Mouse (Mus musculus): Measurements from ENCODE around the gene Gm5294. TPM values are rescaled to one million over a fixed set of nuclear protein-coding genes. Genes with fewer than 3 reads are reported as not detected.

The Gm5294 gene
- total RNA-seq (2015) (not detected in 2 replicates), total RNA-seq (2017) (not detected in 2 replicates)

GRCm38 (mm10) chr5:138819780-138820179 is at the start of gene Gm5294:
Gene Gm5294, plus strand, starts transcription at chr5:138820080.
- ATAC-seq (replicated peaks; ENCODE audit: poor library complexity), result no peak

DNA sequence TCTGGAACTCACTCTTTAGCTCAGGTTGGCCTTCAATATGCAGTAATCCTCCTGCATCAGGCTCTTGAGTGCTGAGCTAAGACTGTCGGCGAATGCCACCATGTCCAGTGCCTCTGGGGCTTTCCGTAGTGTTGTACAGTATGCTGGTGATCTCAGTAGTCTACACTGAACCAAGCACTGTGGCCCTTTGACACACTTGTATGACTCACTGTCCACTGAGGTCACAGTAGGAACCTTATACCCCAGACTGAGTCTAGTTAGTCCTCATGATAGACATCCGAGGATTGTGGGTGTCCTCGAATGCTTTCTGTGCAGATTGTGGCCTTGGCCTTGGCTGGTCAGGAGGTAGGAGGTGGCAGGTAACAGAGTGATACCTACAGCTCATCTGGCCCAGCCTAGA is 44.8 kb upstream of the Gm5294 start:
- no peak for ATAC-seq (replicated peaks; ENCODE audit: poor library complexity)

GRCm38 (mm10) chr5:138776346-138776745 is 43.5 kb upstream of the Gm5294 start:
- ATAC-seq (replicated peaks; ENCODE audit: poor library complexity), result peak; percentile 38

- 0 out of 2 replicates have a peak, but pooled peaks have one; percentile 14 for ATAC-seq (replicated peaks; ENCODE audit: poor library complexity)
Measured at GRCm38 (mm10) chr5:138778731-138779463, 41.0 kb upstream of the Gm5294 start.

GRCm38 (mm10) chr5:138779655-138780054 is 40.2 kb upstream of the Gm5294 start:
- peak; percentile 56 for ATAC-seq (replicated peaks; ENCODE audit: poor library complexity)

DNA sequence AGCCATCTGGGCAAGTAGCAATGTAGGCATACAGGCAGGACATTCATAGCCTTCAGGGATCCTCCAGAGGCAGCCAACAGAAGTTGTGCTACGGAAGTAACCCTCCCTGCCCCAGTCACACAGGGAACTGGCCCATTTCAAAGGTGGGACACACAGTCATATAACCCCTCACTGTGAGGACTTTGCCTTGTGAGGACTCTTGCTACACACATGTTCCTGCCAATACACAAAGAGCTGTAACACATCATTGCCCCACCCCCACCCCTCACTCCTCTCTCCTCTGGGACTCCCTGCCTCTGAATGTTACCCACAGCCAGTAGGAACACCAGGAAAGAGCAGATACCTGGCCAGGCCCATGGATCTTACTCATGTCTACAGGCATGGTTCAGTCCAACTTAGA is 37.2 kb upstream of the Gm5294 start:
- no peak for ATAC-seq (replicated peaks; ENCODE audit: poor library complexity)

DNA sequence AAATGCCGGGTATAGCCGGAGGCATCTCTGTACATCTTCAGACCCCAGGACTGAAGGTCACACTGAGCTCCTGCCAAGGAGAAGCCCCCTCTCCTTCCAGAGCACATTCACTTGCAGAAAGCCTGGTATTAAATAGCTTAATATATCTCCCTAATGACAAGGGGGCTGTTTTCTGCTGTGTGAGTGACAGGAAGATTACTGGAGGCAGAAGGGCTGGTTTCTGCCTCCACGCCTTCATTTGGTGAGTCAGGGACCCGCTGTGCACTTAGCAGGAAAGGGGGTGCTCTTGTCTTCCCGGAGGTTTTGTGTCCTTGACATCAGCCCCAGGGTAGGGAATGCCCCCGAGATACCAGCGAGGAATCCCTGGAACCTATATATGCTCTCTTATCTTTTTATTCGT is 36.7 kb upstream of the Gm5294 start:
- no peak for ATAC-seq (replicated peaks; ENCODE audit: poor library complexity)

DNA sequence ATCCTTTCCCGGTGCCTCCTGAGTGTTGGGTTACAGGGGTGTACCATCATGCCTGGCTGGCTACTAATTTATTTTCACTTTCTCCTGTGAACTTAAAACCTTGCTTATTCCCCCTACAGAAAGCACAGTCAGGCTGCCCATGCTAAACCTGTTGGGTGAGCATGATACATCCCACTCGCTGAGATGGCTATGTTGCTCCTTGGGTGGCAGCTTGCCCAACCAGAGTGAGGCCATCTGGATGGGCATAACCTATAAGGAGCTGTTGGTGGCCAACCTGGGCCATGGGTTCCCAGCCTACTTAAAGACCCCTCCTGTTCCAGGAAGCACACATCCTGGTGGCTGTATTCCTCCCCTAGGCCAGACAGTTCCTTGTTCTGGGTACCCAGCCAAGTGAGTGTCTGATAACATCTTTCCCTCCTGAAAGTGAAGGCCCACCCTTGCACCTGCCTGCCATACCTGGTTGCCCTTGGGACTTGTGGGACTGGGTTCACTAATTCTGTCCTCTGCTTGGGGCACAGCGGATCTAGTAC is 33.8 kb upstream of the Gm5294 start:
- ATAC-seq (replicated peaks; ENCODE audit: poor library complexity), result no peak

- no peak for ATAC-seq (replicated peaks; ENCODE audit: poor library complexity)
Measured at GRCm38 (mm10) chr5:138787648-138788047, 32.2 kb upstream of the Gm5294 start.

- ATAC-seq (replicated peaks; ENCODE audit: poor library complexity), result no peak
Measured at GRCm38 (mm10) chr5:138788481-138789211, 31.2 kb upstream of the Gm5294 start.

DNA sequence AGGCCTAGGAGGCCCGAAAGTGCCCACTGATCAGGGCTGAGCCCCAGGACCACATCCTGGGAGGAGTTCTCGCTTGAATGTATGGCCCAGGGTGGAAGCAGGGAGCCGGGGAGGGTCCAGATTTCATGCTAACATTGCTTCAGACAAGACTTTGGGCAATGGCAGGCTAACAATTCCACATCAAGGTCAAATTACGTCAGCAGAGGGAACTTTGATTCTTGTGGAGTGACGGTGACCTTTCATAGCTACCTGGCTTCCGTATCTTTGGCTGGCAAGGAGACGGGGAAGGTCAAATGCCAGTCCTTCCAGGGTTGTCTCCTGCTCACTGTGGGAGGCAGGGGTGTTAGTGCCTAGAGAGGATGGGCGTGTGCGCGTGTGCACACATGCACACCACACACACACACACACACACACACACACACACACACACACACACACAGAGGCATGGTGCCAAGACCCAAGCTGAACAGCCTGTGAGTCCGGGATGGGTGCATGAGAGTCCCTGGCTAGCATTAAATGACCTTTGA is 28.9 kb upstream of the Gm5294 start:
- ATAC-seq (replicated peaks; ENCODE audit: poor library complexity), result no peak

GRCm38 (mm10) chr5:138801588-138802116 is 18.2 kb upstream of the Gm5294 start:
- ATAC-seq (replicated peaks; ENCODE audit: poor library complexity), result no peak

GRCm38 (mm10) chr5:138804286-138804685 is 15.6 kb upstream of the Gm5294 start:
- no peak for ATAC-seq (replicated peaks; ENCODE audit: poor library complexity)

DNA sequence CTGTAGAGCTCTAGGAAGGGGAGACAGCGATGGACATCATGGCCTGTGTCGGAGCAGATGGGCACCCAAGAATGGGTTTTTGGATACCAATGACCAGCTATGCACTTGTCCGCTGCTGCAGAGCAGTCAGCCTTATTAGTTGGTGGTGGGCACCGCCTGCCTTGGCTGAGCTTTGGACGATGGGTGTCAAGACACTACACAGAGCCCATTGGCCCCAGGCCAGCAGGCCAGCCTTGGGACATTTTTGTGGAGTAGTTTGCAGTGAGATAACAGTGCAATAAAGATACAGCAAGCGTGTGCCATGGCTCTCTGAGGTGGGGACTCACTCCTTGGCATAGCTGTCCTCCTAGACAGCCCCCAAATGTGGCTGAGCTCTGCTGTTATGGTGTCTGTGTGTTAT is 10.1 kb upstream of the Gm5294 start:
- no peak for ATAC-seq (replicated peaks; ENCODE audit: poor library complexity)

- peak; percentile 58 for ATAC-seq (replicated peaks; ENCODE audit: poor library complexity)
Measured at GRCm38 (mm10) chr5:138820717-138821332, 945 bp downstream of the Gm5294 start.

GRCm38 (mm10) chr5:138825090-138825489 is 5.2 kb downstream of the Gm5294 start:
- no peak for ATAC-seq (replicated peaks; ENCODE audit: poor library complexity)

DNA sequence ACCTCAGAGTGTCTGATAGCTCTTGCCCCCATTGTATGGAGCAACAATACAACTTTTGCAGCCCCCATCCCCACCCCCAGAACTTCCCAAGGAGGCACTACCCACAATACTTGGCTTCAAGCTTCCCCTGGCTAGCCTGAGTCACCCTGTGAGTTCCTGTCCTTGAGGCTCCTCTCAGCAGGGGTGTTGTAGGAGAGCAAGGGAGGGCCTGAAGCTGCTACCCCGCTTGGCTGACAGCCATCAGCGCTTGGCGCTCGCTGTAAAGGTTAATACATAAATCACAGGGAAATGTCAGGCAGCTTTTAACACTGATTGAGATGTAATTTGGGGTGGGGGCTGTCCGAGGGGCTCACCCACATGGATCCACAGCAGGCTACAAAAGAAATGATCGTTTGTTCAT is 13.5 kb downstream of the Gm5294 start:
- ATAC-seq (replicated peaks; ENCODE audit: poor library complexity), result peak; percentile 77

DNA sequence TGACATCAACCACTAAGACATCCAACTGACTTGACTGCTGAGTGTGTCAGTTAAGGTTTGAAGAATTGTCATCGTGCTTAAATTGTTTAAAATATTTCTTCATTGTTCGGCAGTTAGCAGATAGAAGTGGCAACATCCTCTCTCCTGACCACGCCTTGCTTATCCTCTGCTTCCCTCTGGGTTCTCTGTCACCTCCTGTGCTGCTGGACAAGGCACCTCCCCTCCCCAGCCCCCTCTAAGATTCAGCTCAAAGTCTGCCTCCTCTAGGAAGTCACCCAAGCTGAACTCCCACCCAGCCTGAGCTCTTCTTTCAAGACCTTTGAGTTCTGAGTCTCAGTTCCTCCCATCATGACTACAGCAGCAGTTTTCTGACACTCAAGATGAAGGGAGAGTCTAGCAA is 15.0 kb downstream of the Gm5294 start:
- ATAC-seq (replicated peaks; ENCODE audit: poor library complexity), result peak; percentile 61; the same call in 1 of the 2 replicates

DNA sequence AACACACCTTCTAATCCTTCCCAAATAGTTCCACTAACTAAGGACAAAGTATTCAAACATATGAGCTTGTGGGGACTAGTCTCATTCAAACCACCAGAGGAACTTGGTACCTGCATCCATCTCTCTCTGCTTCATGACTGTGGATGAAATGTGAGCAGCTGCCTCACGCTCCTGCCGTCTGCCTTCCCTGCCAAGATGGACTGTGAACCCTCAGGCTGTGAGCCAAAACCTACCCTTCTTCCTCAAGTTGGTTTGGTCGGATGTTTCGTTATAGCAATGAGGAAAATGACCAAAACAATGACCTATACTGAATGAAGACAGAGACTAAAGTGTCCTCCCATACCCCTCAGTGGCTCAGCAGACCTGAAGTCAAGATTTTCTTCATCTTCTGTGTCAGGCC is 21.1 kb downstream of the Gm5294 start:
- no peak for ATAC-seq (replicated peaks; ENCODE audit: poor library complexity)

DNA sequence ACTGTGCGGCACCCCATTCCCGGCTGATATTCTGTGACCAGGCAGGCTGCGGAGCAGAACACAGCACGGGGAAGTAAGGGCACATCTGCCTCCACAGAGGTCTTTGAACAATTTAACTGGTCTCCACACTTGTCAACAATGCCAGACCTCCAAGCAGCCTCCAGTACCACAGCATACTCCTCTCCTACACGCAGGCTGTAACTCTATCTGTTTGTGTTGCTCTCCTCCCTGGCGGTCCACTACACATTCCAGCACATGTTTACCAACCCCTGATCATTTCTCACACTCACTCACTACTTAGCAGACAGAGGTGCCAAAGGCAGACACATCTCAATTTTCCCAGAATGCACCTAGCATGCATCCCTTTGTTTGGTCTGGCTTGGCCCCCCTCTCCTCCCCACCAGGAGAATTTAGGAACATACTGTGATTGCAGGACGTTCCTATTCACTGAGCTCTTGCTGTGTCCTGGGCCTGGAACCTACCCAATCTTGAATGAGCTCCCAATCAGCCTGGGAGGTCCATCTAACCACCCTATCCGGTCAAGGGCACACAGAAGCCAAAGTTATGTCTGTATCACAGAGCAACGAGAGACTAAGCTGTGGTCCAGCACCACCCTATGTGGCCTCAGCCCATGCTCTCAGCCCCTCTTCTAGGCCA is 23.4 kb downstream of the Gm5294 start:
- ATAC-seq (replicated peaks; ENCODE audit: poor library complexity), result no peak

GRCm38 (mm10) chr5:138846506-138846905 is 26.6 kb downstream of the Gm5294 start:
- peak; percentile 68 for ATAC-seq (replicated peaks; ENCODE audit: poor library complexity)
